Comparison of ENCODE assay signal across 12 mouse cellular contexts in the genomic region with DNA sequence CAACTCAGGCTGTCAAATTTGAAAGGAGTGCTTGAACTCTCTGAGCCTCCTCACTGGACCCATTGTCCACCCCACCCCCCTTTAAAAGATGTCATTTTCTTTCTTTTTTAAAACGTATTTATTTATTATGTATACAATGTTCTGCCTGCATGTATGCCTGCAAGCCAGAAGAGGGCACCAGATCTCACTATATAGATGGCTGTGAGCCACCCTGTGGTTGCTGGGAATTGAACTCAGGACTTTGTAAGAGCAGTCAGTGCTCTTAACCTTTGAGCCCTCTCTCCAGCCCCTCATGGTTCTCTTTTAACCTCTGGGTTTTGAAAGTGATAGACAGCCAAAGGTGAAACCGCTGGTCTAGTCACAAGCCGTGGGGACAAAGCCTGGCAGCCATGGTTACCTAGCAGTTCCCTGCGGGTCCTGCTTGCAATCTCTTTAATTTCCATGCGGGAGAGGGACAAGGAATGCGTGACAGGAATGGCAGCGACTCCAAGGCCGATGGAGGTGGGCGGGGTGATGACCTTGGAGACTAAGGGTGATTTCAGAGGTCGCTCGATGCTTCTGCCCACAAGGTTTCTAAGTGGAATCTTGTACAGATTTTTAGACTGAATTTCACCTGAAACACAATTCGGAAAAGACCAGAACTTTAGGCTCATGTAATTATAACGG. TPM values are rescaled to one million over a fixed set of nuclear protein-coding genes. Genes with fewer than 3 reads are reported as not detected.
DNase-seq lines count a peak whose midpoint lies in the region; ATAC-seq and TF ChIP-seq lines count a peak whose summit lies in the region.
"Had no signal": no experiment of that assay in that cellular context is flagged by ENCODE, and none has a peak within 500 bp of the region (broad histone marks: within the 10 kb centered on the region; RNA-seq: fewer than 3 reads in every experiment).

No protein-coding gene starts in this region.

- H3K79me2 ChIP-seq in CH12.LX (replicated peaks; ENCODE audit: control insufficient read depth, extremely low read depth, insufficient read depth, poor library complexity, severe bottlenecking), result no peaks in the 10 kb centered on the region

- TF ChIP-seq EP300 in CH12.LX (IDR thresholded peaks at IDR 0.05; ENCODE audit: low read length), result no peak

- in situ Hi-C loops in CH12.LX (cut with MboI; ENCODE audit: low pct_ligation_motif_present, low pct_unique_long_range_greater_than_20kb, low sequenced_read_pairs), result loop anchor here (25.0 kb wide), 1 partner anchor 372 kb away; a partner anchor contains a TSS

- ATAC-seq in kidney, embryonic 14.5 days (ENCODE audit: low FRiP score, low TSS enrichment), result no peak
- ATAC-seq: intestine, embryonic 16.5 days had no signal

- H3K27me3 ChIP-seq in kidney, adult 2 months (replicated peaks; ENCODE audit: control insufficient read depth, insufficient read depth, low read length), result no peaks in the 10 kb centered on the region
- no peaks in the 10 kb centered on the region for H3K27me3 ChIP-seq in kidney, embryonic 14.5 days (ENCODE audit: control insufficient read depth, insufficient read depth, low read length)
- H3K27me3 ChIP-seq in CH12.LX (replicated peaks), result peaks cover 68% of the 10 kb centered on the region

- DNase-seq in kidney, adult 2 months, result no peak
- DNase-seq in A20 (ENCODE audit: low read depth, low spot score), result peak; percentile 52
- DNase-seq in CH12.LX (ENCODE audit: extremely low read depth), result peak; percentile 38
- DNase-seq in brain, embryonic 14.5 days (ENCODE audit: low read depth), result peak; percentile 25
- no peak for DNase-seq in c-Kit-positive CD71-positive TER-119-positive erythroid progenitor cells, embryonic 14.5 days (ENCODE audit: low spot score)
- no peak for DNase-seq in cerebellum, postnatal 4 days (ENCODE audit: low spot score in 2 of 2)
- DNase-seq: adrenal gland, postnatal 10 days; lung, postnatal 10 days; right cerebral cortex, postnatal 14 days had no signal

- no peaks in the 10 kb centered on the region for H3K4me1 ChIP-seq in kidney, adult 2 months (ENCODE audit: control insufficient read depth, insufficient read depth, low read length)
- 0 out of 2 replicates have a peak, but pooled peaks cover 2% of the 10 kb centered on the region for H3K4me1 ChIP-seq in kidney, embryonic 14.5 days (ENCODE audit: control insufficient read depth, insufficient read depth, low read length)
- H3K4me1 ChIP-seq in CH12.LX (ENCODE audit: control insufficient read depth in 1 of 2, insufficient read depth in 2 of 2), result no peaks in the 10 kb centered on the region; a peak in 1 of 4 replicates

- 61% methylated on average over 13 of the region's 13 CpGs for WGBS in kidney, adult 2 months
- 63% methylated on average over 13 of the region's 13 CpGs for WGBS in kidney, embryonic 14.5 days

- peak; percentile 47 for TF ChIP-seq RAD21 in CH12.LX (IDR thresholded peaks at IDR 0.05; ENCODE audit: low read depth, low read length)

- no peak overlapping the region for H3K9ac ChIP-seq in kidney, embryonic 14.5 days (ENCODE audit: low read depth, low read length)
- no peak overlapping the region for H3K9ac ChIP-seq in CH12.LX (ENCODE audit: insufficient read depth, low read depth)

- no peaks in the 10 kb centered on the region for H3K36me3 ChIP-seq in kidney, adult 2 months (ENCODE audit: control insufficient read depth, insufficient read depth, low read length)
- H3K36me3 ChIP-seq in kidney, embryonic 14.5 days (ENCODE audit: control insufficient read depth, insufficient read depth, low read length), result no peaks in the 10 kb centered on the region; the same call in 1 of the 2 replicates
- no peaks in the 10 kb centered on the region for H3K36me3 ChIP-seq in CH12.LX (replicated peaks in 1 of 2; ENCODE audit: control insufficient read depth in 1 of 2, insufficient read depth in 1 of 2, low read length in 1 of 2)

- no peak for TF ChIP-seq POLR2A in kidney, adult 2 months (IDR thresholded peaks at IDR 0.05; ENCODE audit: low read depth, low read length)
- TF ChIP-seq POLR2A in CH12.LX (IDR thresholded peaks at IDR 0.05; ENCODE audit: low read depth, low read length), result no peak
- no peak for TF ChIP-seq POLR2A in brain, embryonic 14.5 days (IDR thresholded peaks at IDR 0.05; ENCODE audit: borderline replicate concordance, extremely low read depth, insufficient read depth, insufficient read length, poor library complexity, severe bottlenecking)

- no peak overlapping the region for H3K27ac ChIP-seq in kidney, adult 2 months (ENCODE audit: insufficient read depth, low read depth, low read length)
- H3K27ac ChIP-seq in kidney, embryonic 14.5 days (ENCODE audit: low read depth, low read length), result no peak overlapping the region
- H3K27ac ChIP-seq in CH12.LX (ENCODE audit: insufficient read depth, low read depth), result no peak overlapping the region

- H3K9me3 ChIP-seq in kidney, embryonic 14.5 days (ENCODE audit: control insufficient read depth, low read length), result no peaks in the 10 kb centered on the region
- H3K9me3 ChIP-seq in CH12.LX (replicated peaks; ENCODE audit: low read length), result no peaks in the 10 kb centered on the region

- H3K4me2 ChIP-seq in kidney, embryonic 14.5 days (replicated peaks; ENCODE audit: low read depth, low read length), result no peak overlapping the region
- H3K4me2 ChIP-seq in CH12.LX (ENCODE audit: insufficient read depth, low read depth, poor library complexity, severe bottlenecking), result no peak overlapping the region

- no peak overlapping the region for H3K4me3 ChIP-seq in kidney, adult 2 months (ENCODE audit: insufficient read depth, low read depth, low read length)
- H3K4me3 ChIP-seq in kidney, embryonic 14.5 days (ENCODE audit: low read length), result no peak overlapping the region
- H3K4me3 ChIP-seq in CH12.LX (replicated peaks in 1 of 3; ENCODE audit: low read depth in 2 of 3, low read length in 2 of 3, poor library complexity in 1 of 3), result no peak overlapping the region
- H3K4me3 ChIP-seq: myocyte had no signal

- peak; percentile 27; the same call in 1 of the 2 replicates for TF ChIP-seq CTCF in kidney, adult 2 months (conservative IDR thresholded peaks at IDR 0.05; ENCODE audit: insufficient read depth, insufficient read length, low read depth, low read length)
- peak; percentile 29 to 74; a peak in 3 of 4 replicates for TF ChIP-seq CTCF in CH12.LX (conservative IDR thresholded peaks at IDR 0.05 in 1 of 2, IDR thresholded peaks at IDR 0.05 in 1 of 2; ENCODE audit: low read depth in 2 of 2, low read length in 2 of 2)
- peak; percentile 37; the same call in 1 of the 2 replicates for TF ChIP-seq CTCF in brain, embryonic 14.5 days (IDR thresholded peaks at IDR 0.05; ENCODE audit: borderline replicate concordance, extremely low read depth, insufficient read depth, insufficient read length)

- dilution Hi-C loops in CH12.LX (cut with MboI; ENCODE audit: extremely low pct_ligation_motif_present, extremely low pct_unique_long_range_greater_than_20kb, low sequenced_read_pairs), result no loop called here

TF ChIP-seq in CH12.LX, 34 proteins besides CTCF, POLR2A, EP300 and RAD21:
- TF ChIP-seq MAFK (IDR thresholded peaks at IDR 0.05; ENCODE audit: insufficient replicate concordance, low read length) (no peak), SMC3 (IDR thresholded peaks at IDR 0.05; ENCODE audit: low read depth, low read length) (peak; percentile 47), PAX5 (IDR thresholded peaks at IDR 0.05; ENCODE audit: low read length) (no peak), MEF2A (IDR thresholded peaks at IDR 0.05; ENCODE audit: borderline replicate concordance, low read depth, low read length) (no peak), ETS1 (conservative IDR thresholded peaks at IDR 0.05; ENCODE audit: low read depth, low read length) (no peak), SIN3A (IDR thresholded peaks at IDR 0.05; ENCODE audit: low read length) (no peak)

RNA-seq across cellular contexts. Expression of a gene that starts 8.4 kb away (rescaled TPM):
- 51.1 and 51.9 TPM in 2 replicates for polyA plus RNA-seq in kidney, adult 2 months (2012; rRNA removed)
- polyA plus RNA-seq in kidney, embryonic 14.5 days (2014; fragmentation: Nextera tagmentation; extraction: Ambion mirVana), result 19.0 and 21.1 TPM in 2 replicates
- total RNA-seq in CH12.LX (2012; rRNA removed), result 3.8 and 5.6 TPM in 2 replicates
- total RNA-seq in CH12.LX (2014; rRNA removed), result 0.95 and 1.3 TPM in 2 replicates
- polyA plus RNA-seq in CH12.LX (2012; ENCODE audit: insufficient read length, low read depth), result 0.90 and 1.1 TPM in 2 replicates
- 26.9 and 40.6 TPM in 2 replicates for polyA plus RNA-seq in brain, embryonic 14.5 days (2012; rRNA removed)

RNA-seq across cellular contexts. Expression of a gene that starts 28.9 kb away (rescaled TPM):
- polyA plus RNA-seq in kidney, adult 2 months (2012; rRNA removed), result 12.0 and 15.5 TPM in 2 replicates
- polyA plus RNA-seq in kidney, embryonic 14.5 days (2014; fragmentation: Nextera tagmentation; extraction: Ambion mirVana), result 5.8 and 8.8 TPM in 2 replicates
- total RNA-seq in CH12.LX (2012; rRNA removed) (9.5 and 10.2 TPM in 2 replicates), CH12.LX (2014; rRNA removed) (4.6 and 5.0 TPM in 2 replicates)
- 4.7 and 5.4 TPM in 2 replicates for polyA plus RNA-seq in CH12.LX (2012; ENCODE audit: insufficient read length, low read depth)
- 28.4 and 31.8 TPM in 2 replicates for polyA plus RNA-seq in brain, embryonic 14.5 days (2012; rRNA removed)

RNA-seq across cellular contexts. Expression of a gene that starts 28.9 kb away (rescaled TPM):
- polyA plus RNA-seq in kidney, adult 2 months (2012; rRNA removed), result 166 and 270 TPM in 2 replicates
- polyA plus RNA-seq in kidney, embryonic 14.5 days (2014; fragmentation: Nextera tagmentation; extraction: Ambion mirVana), result 249 and 308 TPM in 2 replicates
- 2,275 and 2,528 TPM in 2 replicates for total RNA-seq in CH12.LX (2012; rRNA removed)
- 1,298 and 1,607 TPM in 2 replicates for total RNA-seq in CH12.LX (2014; rRNA removed)
- polyA plus RNA-seq in CH12.LX (2012; ENCODE audit: insufficient read length, low read depth), result 87.8 and 91.3 TPM in 2 replicates
- 554 and 748 TPM in 2 replicates for polyA plus RNA-seq in brain, embryonic 14.5 days (2012; rRNA removed)

Comparison
In these comparisons a context has a peak if more than half of its experiments do, and no peak if none do; other contexts are left out.
1. DNase-seq: peak in A20 (single experiment), CH12.LX (single experiment) and brain, embryonic 14.5 days (single experiment); none in kidney, adult 2 months (single experiment), c-Kit-positive CD71-positive TER-119-positive erythroid progenitor cells, embryonic 14.5 days (single experiment) and cerebellum, postnatal 4 days (0 of 2).
2. Peak in every context shown above with its lines, with median percentiles within 50 percentile points of each other: CTCF ChIP-seq.